Mouse (Mus musculus): Measurements from ENCODE around the gene Ccdc88c.

DNA sequence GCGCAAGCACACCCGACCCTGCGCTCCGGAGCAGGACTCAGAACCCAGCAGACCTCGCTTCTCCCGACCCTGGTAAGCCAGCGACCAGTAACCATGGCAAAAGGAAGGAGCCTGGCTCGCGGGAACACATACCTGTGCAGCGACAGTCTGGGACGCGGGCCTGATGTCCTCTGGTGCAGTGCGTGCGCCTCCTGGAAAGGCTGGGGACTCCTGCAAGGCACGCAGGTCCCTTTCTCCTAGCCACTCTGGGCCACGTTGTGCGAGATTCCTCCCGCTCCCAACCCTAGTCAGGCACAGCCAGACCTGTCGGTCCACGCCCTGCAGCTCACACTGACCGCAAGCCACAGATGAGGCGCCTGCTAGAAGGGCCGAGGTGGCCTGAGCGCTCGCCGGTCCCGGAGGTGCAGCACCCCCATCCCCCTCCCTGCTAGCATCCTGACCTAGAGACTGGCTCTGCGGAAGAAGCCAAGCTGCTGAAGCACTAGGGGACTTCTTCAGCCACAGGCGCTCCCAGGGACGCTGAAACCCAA, 129.7 kb downstream of the Ccdc88c start:
- no peak for TF ChIP-seq GATA1 (IDR thresholded peaks at IDR 0.05; ENCODE audit: low read length)
- TF ChIP-seq TAL1 (IDR thresholded peaks at IDR 0.05; ENCODE audit: low read length) = no peak

Measured in erythroblast, embryonic 14.5 days (primary cell).